Mouse (Mus musculus) T-helper 2 cell (primary cell): ENCODE measurements around the gene A630095N17Rik.

ENCODE experiments used
- in situ Hi-C: fragments of 300-600 bp; cut with MboI, MseI; formaldehyde crosslinking; loops from one replicate; pipeline ENCODE4 v1.15.1; 2025; ENCODE audit warnings: high pct_unique_total_duplicates

The A630095N17Rik gene

GRCm38 (mm10) chr1:75231664-75232152 lies at the start of gene A630095N17Rik:
Gene A630095N17Rik (minus strand): TSS chr1:75232102.
- in situ Hi-C loops = no loop called here

DNA sequence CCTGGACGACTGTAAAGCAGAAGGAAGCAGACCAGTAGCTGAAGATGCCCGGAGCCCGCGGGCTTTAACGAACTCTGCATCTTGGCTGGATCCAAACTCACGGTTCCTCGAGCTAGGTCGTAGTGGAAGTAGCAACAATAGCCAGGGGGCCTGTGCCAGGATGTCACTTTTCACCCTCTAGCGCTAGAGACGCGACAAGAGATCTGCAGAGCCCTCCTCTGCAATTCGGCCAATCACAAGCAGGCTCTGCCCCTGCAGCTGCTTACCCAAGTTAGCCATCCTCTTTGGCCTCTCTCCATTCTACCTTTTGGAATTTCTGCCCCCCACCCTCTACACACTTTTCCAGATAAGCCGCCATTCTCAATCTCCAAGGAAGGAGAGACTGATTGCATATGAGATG lies 46.3 kb upstream of the A630095N17Rik start, which contains the start of gene Resp18:
TSS of gene Resp18 (minus strand) at position 188 of the 400 bp plus-strand sequence.
- in situ Hi-C loops = loop anchor here (5.0 kb wide), 1 partner anchor 236 kb away; no protein-coding TSS in a partner anchor

DNA sequence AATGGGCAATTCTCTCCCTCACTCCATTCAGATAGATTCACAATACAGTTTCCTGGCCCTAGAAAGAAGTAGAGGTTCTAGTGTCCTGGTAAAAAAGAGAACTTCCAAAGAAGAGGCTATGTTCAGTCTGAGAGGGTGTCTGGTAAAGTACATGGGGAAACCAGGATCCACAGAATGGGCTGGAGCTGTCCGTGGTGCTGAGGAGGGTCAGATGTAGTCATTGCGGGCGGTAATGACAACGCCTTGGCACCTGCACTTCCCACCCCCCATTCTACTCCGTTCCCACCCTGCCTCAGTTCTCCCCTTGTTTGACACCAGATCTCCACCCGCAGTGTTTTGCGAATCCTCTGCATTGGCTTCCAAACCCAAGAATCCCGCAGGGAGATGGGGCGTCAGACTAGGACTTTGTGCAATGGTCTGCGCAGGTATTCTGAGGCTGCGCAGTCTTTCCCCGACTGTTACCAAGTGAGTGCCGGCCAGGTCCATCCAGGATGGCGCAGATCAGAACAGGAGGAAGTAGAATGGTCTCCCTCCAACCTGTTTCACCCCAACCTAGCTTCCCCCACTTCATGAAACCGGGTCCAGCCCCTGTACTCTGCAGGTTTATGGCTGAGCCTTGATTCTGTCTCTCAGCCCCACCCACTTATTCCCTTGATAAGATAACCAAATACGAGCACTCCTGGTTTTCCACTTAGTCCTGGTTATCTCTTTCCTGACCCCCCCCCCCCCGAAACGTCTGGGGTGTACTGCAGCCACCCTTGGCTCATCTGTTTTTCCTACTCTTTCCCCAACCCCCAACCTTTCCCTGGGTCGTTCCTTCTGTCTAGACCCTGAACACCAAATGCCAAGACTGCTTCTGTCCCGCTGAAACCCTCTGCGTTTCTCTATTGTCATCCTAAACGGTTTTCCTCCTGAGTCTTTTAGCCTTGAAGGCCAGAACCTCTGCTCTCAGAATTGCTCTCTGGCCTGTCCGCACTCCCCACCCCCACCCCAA lies 45.6 kb upstream of the A630095N17Rik start:
- in situ Hi-C loops = loop anchor here (5.0 kb wide), 1 partner anchor 235 kb away; no protein-coding TSS in a partner anchor

GRCm38 (mm10) chr1:75264091-75264880 lies 32.4 kb upstream of the A630095N17Rik start, which contains the start of gene Ptprn:
Gene Ptprn (minus strand): TSS chr1:75264502.
- in situ Hi-C loops = no loop called here

DNA sequence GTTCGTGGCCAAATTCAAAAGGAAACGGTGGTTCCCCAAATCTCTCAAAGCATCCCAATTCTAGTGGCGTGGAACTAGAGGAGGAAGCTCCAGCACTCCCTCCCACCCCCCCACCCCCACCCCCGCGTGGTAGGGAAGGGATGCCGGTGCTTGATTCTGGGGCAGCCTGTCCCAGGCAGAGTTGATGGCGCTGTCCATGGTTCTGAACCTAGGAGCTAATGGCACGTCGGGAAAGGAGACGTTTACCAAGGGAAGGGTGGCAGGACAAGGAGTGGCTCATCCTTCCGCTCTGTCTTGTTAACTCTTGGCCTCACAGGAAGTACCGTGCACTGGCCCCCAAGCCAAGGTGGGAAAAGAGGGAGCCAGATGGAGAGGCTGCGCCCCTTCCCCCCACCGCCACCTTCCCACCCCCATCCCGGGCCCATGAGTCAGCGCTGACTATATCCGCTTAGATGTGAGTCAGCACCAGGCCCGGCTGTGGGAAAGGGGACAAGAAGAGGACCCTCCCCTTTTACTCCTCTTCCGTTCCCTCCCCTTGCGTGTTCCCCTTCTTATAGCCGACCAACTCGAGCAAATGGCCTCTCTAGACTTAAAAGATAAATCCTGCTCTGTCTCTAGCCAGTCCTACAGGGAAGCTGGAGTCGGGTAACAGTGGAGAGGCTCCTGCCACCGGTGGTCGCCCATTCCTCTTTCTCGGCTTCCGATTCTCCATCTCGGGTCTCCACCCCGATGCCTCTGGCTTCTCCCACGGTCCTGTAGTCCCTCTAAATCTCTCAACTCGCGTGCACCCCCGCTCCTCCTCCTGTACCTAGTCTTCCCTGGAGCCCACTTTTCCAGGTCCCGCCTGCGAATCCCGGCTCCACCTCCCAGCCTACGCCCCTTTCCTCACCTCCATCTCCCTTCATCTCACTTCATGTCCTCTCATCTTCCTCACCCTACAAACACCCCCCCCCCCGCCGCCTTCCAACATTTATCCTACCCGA lies 31.4 kb upstream of the A630095N17Rik start:
- in situ Hi-C loops = no loop called here

DNA sequence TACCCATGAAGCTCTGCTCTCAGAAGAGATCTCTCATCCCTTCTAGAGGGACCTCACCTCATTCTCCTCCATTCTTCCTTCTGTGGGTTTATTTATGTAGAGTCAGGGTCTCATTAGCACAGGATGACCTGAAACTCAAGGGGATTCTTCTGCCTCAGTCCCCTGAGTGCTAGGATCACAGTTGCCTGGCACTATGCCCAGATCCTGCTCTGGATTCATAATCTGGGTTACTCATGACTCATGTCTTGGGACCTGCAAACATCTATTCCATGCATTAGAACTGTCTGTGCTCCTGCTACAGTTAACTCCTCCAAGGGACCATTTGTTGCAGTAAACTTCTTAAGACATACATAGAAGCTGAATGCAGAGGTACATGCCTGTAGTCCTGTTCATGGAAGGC lies 29.4 kb upstream of the A630095N17Rik start:
- in situ Hi-C loops = no loop called here

DNA sequence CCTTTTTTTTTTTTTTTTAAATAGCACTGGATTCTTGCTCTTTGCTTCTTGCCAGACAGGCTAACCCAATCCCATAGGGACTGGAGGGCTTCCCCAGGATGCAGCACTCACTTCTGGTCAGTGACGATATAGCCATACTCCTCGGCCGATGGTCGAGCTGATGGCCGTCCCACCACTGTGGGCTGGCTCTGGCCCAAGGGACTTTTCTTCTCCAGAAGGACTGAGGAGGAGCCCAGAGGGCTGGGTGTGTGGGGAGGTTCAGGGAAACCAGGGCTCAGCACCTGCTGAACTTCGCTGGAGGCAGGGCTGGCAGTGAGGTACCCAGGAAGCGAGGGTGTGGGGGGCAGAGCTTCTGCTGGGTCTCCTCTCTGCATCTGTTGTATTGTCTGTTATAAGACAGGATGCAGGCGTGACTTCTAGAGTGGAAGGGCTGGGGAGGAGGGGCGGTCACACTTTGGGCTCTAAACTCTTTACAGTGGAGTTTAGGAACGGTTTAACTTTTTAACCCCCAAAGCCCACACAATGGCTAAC lies 23.7 kb upstream of the A630095N17Rik start:
- in situ Hi-C loops = no loop called here

- in situ Hi-C loops = loop anchor here (5.0 kb wide), 4 partner anchors 63 to 197 kb away; partner anchors contain the start of genes Dnpep and Nhej1
Measured at GRCm38 (mm10) chr1:75254625-75255013, 22.7 kb upstream of the A630095N17Rik start.

DNA sequence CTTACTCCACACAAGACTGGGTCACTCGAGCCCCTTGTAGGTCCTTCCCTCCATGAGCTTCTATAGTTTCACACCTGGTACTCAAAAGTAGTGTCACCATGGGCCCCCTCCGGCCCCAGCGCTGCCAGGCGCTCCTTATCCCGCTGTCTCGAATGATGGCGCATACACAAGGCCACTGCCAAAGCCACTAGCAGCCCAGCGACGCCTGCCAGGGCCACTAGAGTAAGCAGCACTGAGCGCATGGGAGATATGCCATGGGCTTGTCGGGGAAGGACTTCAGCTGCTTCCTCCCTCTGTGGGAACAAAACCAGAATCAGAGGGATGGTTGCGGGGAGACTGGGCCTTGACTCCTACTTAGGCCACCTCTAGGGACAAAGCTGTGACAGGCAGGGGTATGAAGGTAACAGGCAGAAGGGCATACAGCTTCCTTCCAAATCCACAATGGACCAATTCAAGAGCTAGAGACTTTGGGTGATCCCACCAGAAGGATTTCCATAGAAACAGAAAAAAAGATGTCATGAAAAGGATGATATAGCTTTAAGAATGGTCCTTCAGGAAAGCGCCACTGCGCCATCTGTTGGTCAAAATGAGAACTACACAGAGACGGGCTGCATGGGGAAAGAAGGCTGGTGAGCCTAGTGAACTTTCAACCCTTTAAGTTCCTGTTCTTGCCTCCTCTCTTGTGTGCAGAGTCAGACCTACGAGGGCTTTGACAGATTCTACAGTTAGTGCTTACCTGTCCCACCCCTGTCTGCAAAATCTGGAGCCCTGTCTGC lies 22.1 kb upstream of the A630095N17Rik start:
- in situ Hi-C loops = loop anchor here (5.0 kb wide), 4 partner anchors 63 to 197 kb away; partner anchors contain the start of genes Dnpep and Nhej1

- in situ Hi-C loops = loop anchor here (5.0 kb wide), 4 partner anchors 64 to 196 kb away; partner anchors contain the start of genes Dnpep and Nhej1
Measured at GRCm38 (mm10) chr1:75253029-75253428, 21.1 kb upstream of the A630095N17Rik start.

DNA sequence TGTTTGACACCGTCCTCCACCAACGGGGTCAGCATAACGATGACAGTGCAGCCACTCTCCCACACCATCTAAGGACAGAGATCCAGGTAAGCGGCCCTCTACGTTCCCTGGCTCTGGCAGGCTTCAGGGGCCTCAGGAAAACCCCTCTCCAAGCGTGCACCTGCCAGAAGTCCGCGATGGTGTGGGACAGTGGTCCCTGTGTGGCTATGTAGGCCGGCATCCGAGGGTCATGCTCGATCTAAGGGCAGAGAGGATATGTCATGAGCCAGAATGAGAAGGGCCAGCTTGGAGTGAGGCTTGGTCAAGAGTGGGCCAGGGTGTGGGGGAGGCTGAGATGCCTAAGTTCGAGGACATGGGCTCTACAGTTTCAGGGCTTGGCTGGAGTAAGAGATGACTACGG lies 20.4 kb upstream of the A630095N17Rik start:
- in situ Hi-C loops = loop anchor here (5.0 kb wide), 4 partner anchors 65 to 195 kb away; partner anchors contain the start of genes Dnpep and Nhej1

DNA sequence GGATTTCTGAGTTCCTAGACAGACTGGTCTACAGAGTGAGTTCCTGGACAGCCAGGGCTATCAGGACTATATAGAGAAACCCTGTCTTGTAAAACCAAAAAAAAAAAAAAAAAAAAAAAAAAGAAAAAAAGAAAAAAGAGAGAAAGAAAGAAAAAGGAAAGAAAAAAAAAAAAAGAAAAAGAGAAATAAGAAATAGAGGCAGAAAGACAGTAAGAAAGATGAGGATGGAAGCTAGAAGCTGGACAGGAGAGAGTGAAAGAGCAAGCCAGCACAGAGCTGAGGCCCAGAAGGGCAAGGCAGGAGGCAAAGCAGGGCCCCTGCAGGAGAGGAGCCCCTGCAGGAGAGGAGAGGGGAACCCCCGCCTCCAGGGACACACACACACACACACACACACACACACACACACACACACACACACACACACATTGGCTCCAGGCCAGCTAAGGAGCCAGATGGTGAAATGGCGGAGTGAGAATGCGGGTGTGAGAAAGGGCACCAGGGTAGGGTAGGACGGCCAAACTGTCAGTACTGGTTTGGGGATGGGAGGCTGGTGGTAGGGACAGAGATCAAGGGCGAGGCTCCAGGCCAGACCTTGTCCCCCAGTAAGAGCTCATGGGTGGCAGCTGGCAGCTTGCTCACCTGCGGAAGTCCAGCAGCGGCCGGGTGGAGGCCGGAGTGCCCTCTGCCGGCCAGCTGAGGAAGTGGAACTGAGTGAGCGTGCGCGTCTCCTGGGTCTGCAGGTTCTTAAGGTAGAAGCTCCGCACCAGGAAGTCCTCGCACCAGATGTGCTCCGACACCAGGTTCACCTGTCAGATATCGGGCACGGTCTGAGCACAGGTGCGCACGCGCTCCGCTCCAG lies 19.4 kb upstream of the A630095N17Rik start:
- in situ Hi-C loops = loop anchor here (5.0 kb wide), 4 partner anchors 66 to 194 kb away; partner anchors contain the start of genes Dnpep and Nhej1

DNA sequence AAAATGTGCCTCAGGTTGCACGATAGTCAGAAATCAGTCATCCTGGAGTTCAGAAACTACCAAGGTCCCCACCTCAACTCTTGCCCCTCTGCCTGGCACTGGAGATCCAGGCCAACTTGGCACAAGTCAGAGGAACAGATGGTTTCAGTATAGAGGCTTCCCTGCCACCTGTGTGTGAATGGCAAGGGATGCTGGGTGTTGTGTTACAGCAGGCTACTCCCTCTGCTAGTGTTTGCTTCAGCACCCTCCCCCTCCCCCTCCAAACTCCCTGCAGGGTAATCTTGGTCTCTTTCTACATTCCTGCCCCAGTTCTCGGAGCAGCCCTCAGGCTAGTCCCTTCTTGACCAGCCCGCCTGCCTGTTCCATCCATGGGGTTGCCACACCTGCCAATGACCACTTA lies 18.6 kb upstream of the A630095N17Rik start:
- in situ Hi-C loops = loop anchor here (5.0 kb wide), 4 partner anchors 67 to 193 kb away; partner anchors contain the start of genes Dnpep and Nhej1

DNA sequence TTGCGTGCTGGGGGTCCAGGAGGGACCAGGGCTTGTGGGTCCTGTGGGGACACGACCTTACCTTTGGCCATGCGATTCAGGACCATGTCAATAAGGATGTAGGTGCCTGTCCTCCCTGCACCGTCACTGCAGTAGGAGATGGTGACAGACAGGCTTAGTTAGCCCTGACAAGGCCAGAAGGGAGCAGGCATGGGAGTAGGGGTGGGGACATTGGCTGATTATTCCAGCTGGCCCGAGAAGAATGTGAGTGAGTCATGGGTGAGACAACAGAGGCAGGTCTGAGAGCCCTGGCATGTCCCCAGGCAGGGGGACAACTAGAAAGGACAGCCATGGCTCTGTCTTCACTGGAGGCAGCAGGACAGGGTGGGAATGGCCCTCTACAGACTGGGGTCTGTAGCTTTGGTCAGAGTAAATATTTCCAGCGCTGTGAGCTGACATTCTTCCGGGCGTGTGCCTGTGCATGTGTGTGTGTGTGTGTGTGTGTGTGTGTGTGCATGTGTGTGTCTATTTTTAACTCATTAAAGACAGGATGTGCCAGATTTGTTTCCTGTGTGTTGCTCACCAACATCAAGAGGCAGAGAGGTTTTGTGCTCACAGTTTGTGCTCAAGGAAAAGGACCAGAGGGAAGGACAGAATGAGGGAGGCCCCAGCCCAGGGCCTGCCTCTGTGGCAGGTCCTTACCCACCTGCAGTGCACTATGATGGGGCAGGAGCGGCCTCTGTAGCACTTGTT lies 16.3 kb upstream of the A630095N17Rik start:
- in situ Hi-C loops = no loop called here

DNA sequence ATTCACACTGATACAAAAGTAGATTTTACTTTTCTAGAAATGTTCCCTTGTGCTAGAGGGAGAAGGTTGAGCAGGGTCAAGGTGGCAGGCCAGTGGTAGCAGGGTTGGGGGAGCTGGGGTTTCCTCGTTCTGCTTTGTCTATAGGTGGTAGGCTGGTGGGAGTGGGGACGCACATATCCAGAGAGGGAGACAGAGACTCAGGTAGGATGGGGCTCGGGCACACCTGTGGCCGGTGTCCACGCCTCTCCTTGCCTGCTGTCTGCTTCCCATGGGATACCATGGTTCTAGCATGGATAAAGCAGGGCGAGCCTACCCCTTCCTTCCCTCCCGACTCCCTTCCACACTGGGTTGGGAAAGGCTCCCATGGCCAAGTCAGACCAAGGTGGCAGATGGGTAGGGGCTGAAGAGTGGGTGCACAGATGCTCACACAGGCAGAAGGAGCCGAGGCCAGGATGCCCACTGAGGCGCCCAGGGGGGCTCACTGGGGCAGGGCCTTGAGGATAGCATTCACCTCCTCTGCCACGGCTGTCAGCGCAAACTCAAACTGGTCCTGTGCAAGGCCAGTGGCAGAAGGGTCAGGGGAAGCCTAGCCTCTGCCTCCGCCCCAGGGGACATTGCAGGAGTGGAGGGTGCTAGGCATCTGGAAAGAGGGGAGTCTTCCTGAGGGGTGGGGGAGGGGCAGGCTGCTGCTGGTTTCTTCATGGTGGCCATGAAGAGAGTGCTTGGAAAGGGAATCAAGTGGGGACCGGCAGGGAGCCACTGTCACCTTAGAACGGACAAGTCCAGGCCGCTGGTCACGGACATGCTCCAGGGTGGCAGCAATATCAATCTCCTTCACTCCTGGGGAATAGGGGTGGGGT lies 15.4 kb upstream of the A630095N17Rik start:
- in situ Hi-C loops = no loop called here

DNA sequence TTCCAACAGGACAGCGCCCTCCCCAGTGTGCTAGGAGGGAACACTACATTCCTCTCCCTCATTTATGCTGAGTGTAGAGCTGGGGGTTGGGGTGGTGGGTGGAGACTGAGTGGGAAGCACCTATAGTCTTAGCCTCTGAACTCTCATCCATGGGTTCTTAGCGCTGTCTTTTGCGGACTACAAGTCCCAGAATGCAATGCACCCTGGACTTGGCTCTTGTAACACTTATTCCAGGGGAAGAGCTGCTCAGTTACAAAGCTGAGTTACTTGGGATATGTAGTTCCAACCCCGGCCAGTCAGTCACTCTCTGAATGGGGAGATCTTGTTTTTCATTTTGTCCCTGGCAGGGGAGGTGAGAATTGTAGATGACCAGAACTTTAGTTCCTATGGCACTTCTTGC lies 12.9 kb upstream of the A630095N17Rik start:
- in situ Hi-C loops = no loop called here
